ENCODE assay signal across 8 mouse cellular contexts in genomic region chr16:91647461-91648219, GRCm38 (mm10). TPM values are rescaled to one million over a fixed set of nuclear protein-coding genes. Genes with fewer than 3 reads are reported as not detected.
DNase-seq lines count a peak whose midpoint lies in the region; ATAC-seq lines count a peak whose summit lies in the region.

Gene Son, plus strand, starts transcription at chr16:91647506.

- peak within 1 kb of the TSS; percentile 88 for H3K9ac ChIP-seq in hindbrain, embryonic 11.5 days (ENCODE audit: low read depth, low read length)

- peak; percentile 98 for DNase-seq in Muller cell, postnatal 12 days (ENCODE audit: inconsistent ontology term)
- DNase-seq in cerebellum, adult 9-11 months: peak; percentile 98
- DNase-seq in frontal cortex, adult 2 months (ENCODE audit: extremely low spot score in 1 of 2, low spot score in 1 of 2): peak; percentile 96 to 98
- peak; percentile 95 for DNase-seq in hindbrain, embryonic 11.5 days (ENCODE audit: low spot score)
- peak; percentile 93 to 95 for DNase-seq in layer of hippocampus, postnatal 10 days (ENCODE audit: low spot score in 2 of 2)
- peak; percentile 98 for DNase-seq in lung, postnatal 10 days
- peak; percentile 94 for DNase-seq in ovary, postnatal 36 days (ENCODE audit: low spot score)
- peak; percentile 94 for DNase-seq in thymus, postnatal 25 days

- H3K4me1 ChIP-seq in hindbrain, embryonic 11.5 days (replicated peaks; ENCODE audit: control insufficient read depth, insufficient read depth, low read length): 0 out of 2 replicates have a peak, but pooled peaks cover 4% of the 10 kb centered on the region

- WGBS in hindbrain, embryonic 11.5 days: under 1% methylated on average over 69 of the region's 70 CpGs

- H3K4me2 ChIP-seq in hindbrain, embryonic 11.5 days (replicated peaks; ENCODE audit: low read depth, low read length): peak within 1 kb of the TSS; percentile 90

- H3K9me3 ChIP-seq in hindbrain, embryonic 11.5 days (ENCODE audit: control insufficient read depth, low read length): no peaks in the 10 kb centered on the region

- peaks cover 5% of the 10 kb centered on the region; the same call in 1 of the 2 replicates for H3K36me3 ChIP-seq in hindbrain, embryonic 11.5 days (ENCODE audit: control insufficient read depth, insufficient read depth, low read length)

- H3K27me3 ChIP-seq in hindbrain, embryonic 11.5 days (ENCODE audit: control insufficient read depth, insufficient read depth, low read length): no peaks in the 10 kb centered on the region

- H3K4me3 ChIP-seq in hindbrain, embryonic 11.5 days (ENCODE audit: low read depth, low read length): peak within 1 kb of the TSS; percentile 84

- ATAC-seq in hindbrain, embryonic 11.5 days (ENCODE audit: low FRiP score): peak; percentile 96

- H3K27ac ChIP-seq in hindbrain, embryonic 11.5 days (ENCODE audit: low read depth, low read length): peak within 1 kb of the TSS; percentile 95

RNA-seq across cellular contexts. Expression of gene Son, which starts in this region (rescaled TPM):
- polyA plus RNA-seq in frontal cortex, adult 2 months (2012; rRNA removed): 367 and 426 TPM in 2 replicates
- 141 and 180 TPM in 2 replicates for polyA plus RNA-seq in hindbrain, embryonic 11.5 days (2014; fragmentation: Nextera tagmentation; extraction: Ambion mirVana)
- total RNA-seq in layer of hippocampus, postnatal 10 days (2021): 100 to 1,000 TPM; 251 to 289 TPM

Comparison
In these comparisons a context has a peak if more than half of its experiments do, and no peak if none do; other contexts are left out.
1. Peak in every context shown above with its lines: DNase-seq, ATAC-seq, H3K4me3 ChIP-seq and H3K27ac ChIP-seq.